Comparison of ENCODE assay signal across 26 mouse cellular contexts in genomic region chr11:72850419-72851131, GRCm38 (mm10). TPM values are rescaled to one million over a fixed set of nuclear protein-coding genes. Genes with fewer than 3 reads are reported as not detected.
DNase-seq lines count a peak whose midpoint lies in the region; ATAC-seq and TF ChIP-seq lines count a peak whose summit lies in the region.
"Had no signal": no experiment of that assay in that cellular context is flagged by ENCODE, and none has a peak within 500 bp of the region (broad histone marks: within the 10 kb centered on the region; RNA-seq: fewer than 3 reads in every experiment).

No protein-coding gene starts in this region.

- no peak overlapping the region for H3K4me2 ChIP-seq in hindbrain, embryonic 14.5 days (replicated peaks)
- no peak overlapping the region for H3K4me2 ChIP-seq in hindbrain, embryonic 12.5 days (replicated peaks)
- no peak overlapping the region for H3K4me2 ChIP-seq in midbrain, embryonic 11.5 days
- no peak overlapping the region for H3K4me2 ChIP-seq in midbrain, embryonic 16.5 days (ENCODE audit: low read length)
- H3K4me2 ChIP-seq in intestine, embryonic 16.5 days (ENCODE audit: low read depth, low read length): no peak overlapping the region
- H3K4me2 ChIP-seq: embryonic facial prominence, embryonic 13.5 days; forebrain, embryonic 15.5 days; heart, embryonic 13.5 days; neural tube, embryonic 13.5 days had no signal

- intact Hi-C loops in left cerebral cortex, adult 2 months (cut with DNase I): loop anchor here (10.0 kb wide), 1 partner anchor 276 kb away; no protein-coding TSS in a partner anchor

- 67% methylated on average over 9 of the region's 9 CpGs for WGBS in hindbrain, embryonic 14.5 days
- WGBS in hindbrain, embryonic 12.5 days: 75% methylated on average over 9 of the region's 9 CpGs
- WGBS in midbrain, embryonic 11.5 days: 85% methylated on average over 9 of the region's 9 CpGs
- WGBS in midbrain, embryonic 16.5 days: 69% methylated on average over 9 of the region's 9 CpGs
- 83% methylated on average over 9 of the region's 9 CpGs for WGBS in intestine, embryonic 16.5 days

- no peaks in the 10 kb centered on the region for H3K9me3 ChIP-seq in hindbrain, embryonic 14.5 days (ENCODE audit: control insufficient read depth, low read length)
- no peaks in the 10 kb centered on the region for H3K9me3 ChIP-seq in hindbrain, embryonic 12.5 days (replicated peaks)
- no peaks in the 10 kb centered on the region for H3K9me3 ChIP-seq in midbrain, embryonic 11.5 days (ENCODE audit: control insufficient read depth, low read length)
- no peaks in the 10 kb centered on the region for H3K9me3 ChIP-seq in midbrain, embryonic 16.5 days (replicated peaks; ENCODE audit: control insufficient read depth, low read length, poor library complexity, severe bottlenecking)
- H3K9me3 ChIP-seq in intestine, embryonic 16.5 days (ENCODE audit: control insufficient read depth, low read length): no peaks in the 10 kb centered on the region
- H3K9me3 ChIP-seq: embryonic facial prominence, embryonic 13.5 days; forebrain, embryonic 15.5 days; G1E; heart, embryonic 13.5 days; neural tube, embryonic 13.5 days had no signal

- H3K4me1 ChIP-seq in hindbrain, embryonic 14.5 days (replicated peaks; ENCODE audit: control insufficient read depth, insufficient read depth, low read length): no peaks in the 10 kb centered on the region
- no peaks in the 10 kb centered on the region for H3K4me1 ChIP-seq in hindbrain, embryonic 12.5 days
- no peaks in the 10 kb centered on the region for H3K4me1 ChIP-seq in midbrain, embryonic 11.5 days (ENCODE audit: control insufficient read depth, insufficient read depth, low read length)
- H3K4me1 ChIP-seq in midbrain, embryonic 16.5 days (ENCODE audit: control insufficient read depth, insufficient read depth, low read length): no peaks in the 10 kb centered on the region
- peaks cover 4% of the 10 kb centered on the region; the same call in 1 of the 2 replicates for H3K4me1 ChIP-seq in intestine, embryonic 16.5 days (ENCODE audit: control insufficient read depth, insufficient read depth, low read length)
- H3K4me1 ChIP-seq: embryonic facial prominence, embryonic 13.5 days; forebrain, embryonic 15.5 days; neural tube, embryonic 13.5 days had no signal

- no peak for TF ChIP-seq CTCF in left cerebral cortex, adult 2 months (IDR thresholded peaks at IDR 0.05)

- H3K36me3 ChIP-seq in hindbrain, embryonic 14.5 days (replicated peaks; ENCODE audit: control insufficient read depth, insufficient read depth): peaks cover 91% of the 10 kb centered on the region
- peaks cover 80% of the 10 kb centered on the region for H3K36me3 ChIP-seq in hindbrain, embryonic 12.5 days
- peaks cover 7% of the 10 kb centered on the region; the same call in 1 of the 2 replicates for H3K36me3 ChIP-seq in midbrain, embryonic 11.5 days (ENCODE audit: control insufficient read depth, insufficient read depth, low read length)
- H3K36me3 ChIP-seq in midbrain, embryonic 16.5 days (ENCODE audit: control insufficient read depth, insufficient read depth, low read length): peaks cover 13% of the 10 kb centered on the region
- peaks cover 20% of the 10 kb centered on the region for H3K36me3 ChIP-seq in intestine, embryonic 16.5 days (ENCODE audit: control insufficient read depth, insufficient read depth, low read length)

- 0 out of 2 replicates have a peak overlapping the region, but pooled peaks have one; percentile 9 for H3K27ac ChIP-seq in hindbrain, embryonic 14.5 days
- H3K27ac ChIP-seq in hindbrain, embryonic 12.5 days: no peak overlapping the region
- no peak overlapping the region for H3K27ac ChIP-seq in midbrain, embryonic 11.5 days (ENCODE audit: low read depth, low read length)
- no peak overlapping the region for H3K27ac ChIP-seq in midbrain, embryonic 16.5 days (ENCODE audit: low read length)
- no peak overlapping the region for H3K27ac ChIP-seq in intestine, embryonic 16.5 days (ENCODE audit: low read length)
- no peak overlapping the region for H3K27ac ChIP-seq in left cerebral cortex, adult 2 months
- H3K27ac ChIP-seq: embryonic facial prominence, embryonic 13.5 days; forebrain, embryonic 15.5 days; heart, adult 2 months; heart, embryonic 13.5 days; neural tube, embryonic 13.5 days had no signal

- ATAC-seq in hindbrain, embryonic 14.5 days (ENCODE audit: low FRiP score): no peak
- ATAC-seq in hindbrain, embryonic 12.5 days (ENCODE audit: low FRiP score): no peak
- no peak for ATAC-seq in midbrain, embryonic 11.5 days (ENCODE audit: low FRiP score)
- ATAC-seq in midbrain, embryonic 16.5 days: no peak
- ATAC-seq in intestine, embryonic 16.5 days: peak; percentile 88
- ATAC-seq: forebrain, embryonic 15.5 days had no signal

- no peak overlapping the region for H3K9ac ChIP-seq in hindbrain, embryonic 14.5 days
- H3K9ac ChIP-seq in hindbrain, embryonic 12.5 days: no peak overlapping the region
- no peak overlapping the region for H3K9ac ChIP-seq in midbrain, embryonic 11.5 days (ENCODE audit: low read length)
- H3K9ac ChIP-seq in midbrain, embryonic 16.5 days (ENCODE audit: low read depth, low read length): no peak overlapping the region
- no peak overlapping the region for H3K9ac ChIP-seq in intestine, embryonic 16.5 days (ENCODE audit: low read depth, low read length)
- H3K9ac ChIP-seq: embryonic facial prominence, embryonic 13.5 days; forebrain, embryonic 15.5 days; heart, embryonic 13.5 days; neural tube, embryonic 13.5 days had no signal

- H3K4me3 ChIP-seq in hindbrain, embryonic 14.5 days (replicated peaks; ENCODE audit: low read length): no peak overlapping the region
- no peak overlapping the region for H3K4me3 ChIP-seq in hindbrain, embryonic 12.5 days
- H3K4me3 ChIP-seq in midbrain, embryonic 11.5 days (ENCODE audit: low read depth, low read length): no peak overlapping the region
- H3K4me3 ChIP-seq in midbrain, embryonic 16.5 days (ENCODE audit: low read depth, low read length): no peak overlapping the region
- H3K4me3 ChIP-seq in intestine, embryonic 16.5 days (ENCODE audit: low read length): no peak overlapping the region
- no peak overlapping the region for H3K4me3 ChIP-seq in left cerebral cortex, adult 2 months
- H3K4me3 ChIP-seq: embryonic facial prominence, embryonic 13.5 days; erythroblast, embryonic 14.5 days; forebrain, embryonic 15.5 days; heart, adult 2 months; heart, embryonic 13.5 days; myocyte; neural tube, embryonic 13.5 days had no signal

- DNase-seq in hindbrain, embryonic 14.5 days (ENCODE audit: low spot score): no peak
- DNase-seq in midbrain, embryonic 11.5 days (ENCODE audit: low spot score, missing footprints): peak; percentile 56
- DNase-seq in brain, adult 2 months (ENCODE audit: low read depth, low spot score): peak; percentile 34
- DNase-seq in left cerebral cortex, adult 2 months (ENCODE audit: extremely low spot score in 1 of 2, low spot score in 2 of 2): no peak
- DNase-seq: adrenal gland, adult 2 months; B cell, adult 2 months; cerebellum, adult 18-20 months; cerebellum, postnatal 14 days; gastrocnemius, postnatal 14 days; heart, adult 2 months; kidney, postnatal 36 days; lung, postnatal 4 days; retina, postnatal 1 day; thymus, adult 18-20 months; thymus, postnatal 36 days had no signal

- H3K27me3 ChIP-seq in hindbrain, embryonic 14.5 days (ENCODE audit: control insufficient read depth, insufficient read depth, low read length): no peaks in the 10 kb centered on the region
- H3K27me3 ChIP-seq in hindbrain, embryonic 12.5 days: no peaks in the 10 kb centered on the region
- no peaks in the 10 kb centered on the region for H3K27me3 ChIP-seq in midbrain, embryonic 11.5 days (ENCODE audit: control insufficient read depth, insufficient read depth, low read length)
- no peaks in the 10 kb centered on the region for H3K27me3 ChIP-seq in midbrain, embryonic 16.5 days (ENCODE audit: control insufficient read depth, insufficient read depth, low read depth, low read length)
- no peaks in the 10 kb centered on the region for H3K27me3 ChIP-seq in intestine, embryonic 16.5 days (replicated peaks; ENCODE audit: control insufficient read depth, insufficient read depth, low read length)
- H3K27me3 ChIP-seq: CH12.LX; embryonic facial prominence, embryonic 13.5 days; forebrain, embryonic 15.5 days; heart, embryonic 13.5 days; neural tube, embryonic 13.5 days had no signal

RNA-seq across cellular contexts. Expression of gene Zzef1, which starts 54.5 kb away (rescaled TPM):
- polyA plus RNA-seq in hindbrain, embryonic 14.5 days (2014; fragmentation: Nextera tagmentation; extraction: Ambion mirVana): 16.4 and 18.5 TPM in 2 replicates
- 13.5 and 14.3 TPM in 2 replicates for polyA plus RNA-seq in hindbrain, embryonic 12.5 days (2016; fragmentation: Nextera tagmentation; extraction: Ambion mirVana)
- polyA plus RNA-seq in midbrain, embryonic 11.5 days (2014; fragmentation: Nextera tagmentation; extraction: Ambion mirVana): 8.3 and 8.5 TPM in 2 replicates
- polyA plus RNA-seq in midbrain, embryonic 16.5 days (2015; fragmentation: Nextera tagmentation; extraction: Ambion mirVana): 13.3 and 14.1 TPM in 2 replicates
- 11.3 and 13.7 TPM in 2 replicates for polyA plus RNA-seq in intestine, embryonic 16.5 days (2015; fragmentation: Nextera tagmentation; extraction: Ambion mirVana)
- total RNA-seq in left cerebral cortex, adult 2 months (2021): 10 to 100 TPM; 44.5 to 48.6 TPM

RNA-seq across cellular contexts. Expression of gene Cyb5d2, which starts 54.6 kb away (rescaled TPM):
- 5.9 and 7.3 TPM in 2 replicates for polyA plus RNA-seq in hindbrain, embryonic 14.5 days (2014; fragmentation: Nextera tagmentation; extraction: Ambion mirVana)
- 5.7 and 6.3 TPM in 2 replicates for polyA plus RNA-seq in hindbrain, embryonic 12.5 days (2016; fragmentation: Nextera tagmentation; extraction: Ambion mirVana)
- polyA plus RNA-seq in midbrain, embryonic 11.5 days (2014; fragmentation: Nextera tagmentation; extraction: Ambion mirVana): 3.0 and 4.7 TPM in 2 replicates
- 8.0 and 9.2 TPM in 2 replicates for polyA plus RNA-seq in midbrain, embryonic 16.5 days (2015; fragmentation: Nextera tagmentation; extraction: Ambion mirVana)
- 4.8 and 5.1 TPM in 2 replicates for polyA plus RNA-seq in intestine, embryonic 16.5 days (2015; fragmentation: Nextera tagmentation; extraction: Ambion mirVana)
- 10 to 100 TPM; 15.2 to 18.0 TPM for total RNA-seq in left cerebral cortex, adult 2 months (2021)

Comparison
In these comparisons a context has a peak if more than half of its experiments do, and no peak if none do; other contexts are left out.
1. DNase-seq: peak in midbrain, embryonic 11.5 days (single experiment) and brain, adult 2 months (single experiment); none in hindbrain, embryonic 14.5 days (single experiment) and left cerebral cortex, adult 2 months (0 of 2).